Mouse (Mus musculus) cerebral cortex, adult 2 months (tissue): ENCODE data around the gene Trpm3.

Source experiments
- WGBS: fragments of 180-500 bp; shearing (Covaris S2); methylation state at CpG from one replicate; pipeline ENCODE4 v1.1.7; 2018; 5-methylcytosine and 5-hydroxymethylcytosine counted together

The Trpm3 gene

DNA sequence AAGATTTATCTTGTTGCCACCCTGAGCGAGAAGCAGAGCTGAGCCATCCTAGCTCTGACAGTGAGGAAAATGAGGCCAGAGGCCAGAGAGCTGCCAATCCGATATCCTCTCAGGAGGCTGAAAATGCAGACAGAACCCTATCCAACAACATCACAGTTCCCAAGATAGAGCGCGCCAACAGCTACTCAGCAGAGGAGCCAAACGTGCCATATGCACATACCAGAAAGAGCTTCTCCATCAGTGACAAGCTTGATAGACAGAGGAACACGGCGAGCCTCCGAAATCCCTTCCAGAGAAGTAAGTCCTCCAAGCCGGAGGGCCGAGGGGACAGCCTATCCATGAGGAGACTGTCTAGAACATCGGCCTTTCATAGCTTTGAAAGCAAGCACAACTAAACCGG is 849.1 kb downstream of the Trpm3 start:
- 76% methylated on average over 12 of the region's 12 CpGs for WGBS

DNA sequence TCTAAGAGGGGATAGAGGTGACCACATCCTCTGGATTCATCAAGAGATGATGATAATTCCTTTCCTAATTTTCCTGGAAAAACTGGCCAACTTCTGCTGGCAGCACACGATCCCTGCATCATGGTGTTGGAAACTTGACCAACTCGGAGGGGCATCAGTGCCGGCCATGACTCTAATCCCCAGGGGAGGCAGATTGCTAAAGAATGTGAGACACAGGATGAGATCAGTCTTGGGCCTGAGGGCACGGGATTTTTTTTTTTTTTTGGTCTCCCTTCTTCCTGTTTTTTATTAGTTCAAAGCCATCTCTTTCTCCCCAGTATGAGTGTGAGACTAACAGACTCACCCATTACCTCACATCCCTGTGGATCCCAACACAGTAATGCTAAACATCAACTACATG is 855.1 kb downstream of the Trpm3 start:
- 73% methylated on average over 4 of the region's 4 CpGs for WGBS

DNA sequence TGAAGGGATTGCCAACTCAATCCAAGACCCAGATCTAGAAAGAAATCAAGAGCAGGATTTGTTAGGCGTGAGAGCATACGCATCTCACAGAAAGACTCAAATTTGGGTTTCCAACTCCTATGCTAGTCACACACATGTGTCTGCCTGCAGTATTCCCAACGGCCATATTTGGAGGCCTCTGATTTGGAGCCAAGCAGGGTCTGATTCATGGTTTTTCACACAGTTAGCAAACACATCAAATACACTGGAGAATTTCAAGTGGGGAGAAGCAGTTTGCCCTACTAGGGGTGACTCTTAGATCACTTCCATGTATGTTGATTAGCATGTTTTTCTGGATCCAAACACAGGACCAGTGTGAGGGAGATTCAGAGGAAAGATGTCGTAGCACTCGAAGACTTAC is 855.7 kb downstream of the Trpm3 start:
- WGBS = 80% methylated on average over 5 of the region's 5 CpGs

DNA sequence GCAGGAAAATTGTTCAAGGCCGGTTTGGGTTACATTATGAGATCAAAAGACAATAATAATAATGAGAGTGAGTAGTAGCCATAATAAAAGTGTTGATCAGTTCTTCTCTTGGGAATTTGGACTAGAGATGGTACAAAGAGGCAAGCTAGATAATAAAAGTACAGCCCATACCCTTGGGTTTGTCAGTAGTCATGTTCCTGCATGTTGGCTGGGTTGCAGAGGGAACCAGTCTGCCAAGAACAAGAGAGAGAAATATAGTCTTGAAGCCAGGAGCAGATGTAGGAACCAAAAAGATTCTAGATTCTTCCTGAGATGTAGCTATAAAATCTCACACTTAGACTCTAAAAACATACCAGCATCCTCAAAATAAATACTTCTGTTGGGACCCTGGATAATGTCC is 861.4 kb downstream of the Trpm3 start:
- 84% methylated on average over 1 of the region's 1 CpGs for WGBS

DNA sequence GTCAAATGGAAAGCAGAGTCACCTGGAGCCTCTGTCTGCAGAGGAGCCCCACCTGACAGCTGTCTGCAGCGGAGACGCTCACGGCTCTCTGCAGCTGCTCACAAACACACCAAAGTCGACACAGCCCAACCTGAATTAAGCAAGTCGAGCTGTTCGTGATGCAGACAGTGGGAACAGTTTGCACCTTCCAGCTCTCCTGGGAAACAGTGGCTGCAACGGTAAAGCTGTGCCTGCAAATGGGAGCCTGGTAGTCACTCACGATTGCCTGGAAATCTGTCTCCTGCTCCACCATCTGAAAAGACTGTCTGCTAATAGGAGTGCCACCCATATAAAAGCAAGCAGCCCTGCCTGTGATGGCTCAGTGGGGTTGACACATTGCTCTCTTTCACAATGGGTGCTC is 865.0 kb downstream of the Trpm3 start:
- 36% methylated on average over 8 of the region's 8 CpGs for WGBS

DNA sequence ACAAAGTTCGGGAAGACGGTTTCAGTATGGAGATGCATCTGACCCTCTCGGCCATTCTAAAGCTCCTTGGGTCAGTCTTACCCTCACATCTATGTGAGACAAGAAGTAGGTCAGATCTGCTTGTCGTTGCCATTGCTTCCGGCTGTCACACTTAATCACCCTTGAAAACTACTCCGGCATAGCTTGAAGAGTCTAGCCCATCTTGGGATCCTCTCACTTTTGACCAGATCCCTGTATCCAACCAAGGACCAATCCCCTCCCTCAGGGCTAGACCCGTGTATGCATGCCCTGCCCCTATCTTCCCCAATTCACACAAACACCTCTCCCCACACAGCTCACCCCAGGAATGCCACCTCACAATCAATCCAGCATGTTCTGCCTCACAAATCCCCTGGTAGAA is 867.0 kb downstream of the Trpm3 start:
- WGBS = 93% methylated on average over 7 of the region's 7 CpGs

DNA sequence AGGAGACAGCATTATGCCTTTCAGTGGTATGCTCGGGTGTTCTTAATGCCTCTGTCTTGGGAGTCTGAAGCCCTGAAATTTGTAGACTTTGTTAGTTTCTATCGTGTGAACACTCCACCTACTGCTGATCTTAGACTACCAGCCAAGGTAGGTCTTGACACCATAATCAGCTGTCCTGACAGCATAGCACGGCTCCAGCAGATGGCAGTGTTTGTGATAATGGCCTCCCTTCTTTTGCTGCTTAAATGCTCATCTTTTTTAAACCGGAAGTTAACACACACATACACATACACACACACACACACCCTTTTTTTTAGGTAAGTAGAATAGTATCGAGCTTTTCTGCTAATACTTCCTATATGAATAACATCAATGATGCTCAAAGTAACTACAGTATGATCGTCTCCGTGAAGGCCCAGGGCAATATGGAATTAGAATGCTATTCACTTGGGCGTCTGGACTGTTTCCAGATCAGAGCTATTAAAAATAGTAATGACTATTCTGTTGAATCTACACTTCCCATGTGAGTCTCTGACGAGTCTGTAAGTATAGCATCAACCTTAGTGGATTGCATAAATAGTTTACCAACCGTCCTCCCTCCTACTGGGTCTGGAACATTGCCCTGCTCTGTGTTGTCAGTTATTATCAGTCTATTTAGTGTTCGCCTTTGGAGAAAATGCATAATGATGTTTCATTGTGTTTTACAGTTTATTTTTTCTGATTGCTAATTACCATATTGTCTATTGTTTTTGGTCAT is 867.8 kb downstream of the Trpm3 start:
- WGBS = 39% methylated on average over 11 of the region's 11 CpGs

DNA sequence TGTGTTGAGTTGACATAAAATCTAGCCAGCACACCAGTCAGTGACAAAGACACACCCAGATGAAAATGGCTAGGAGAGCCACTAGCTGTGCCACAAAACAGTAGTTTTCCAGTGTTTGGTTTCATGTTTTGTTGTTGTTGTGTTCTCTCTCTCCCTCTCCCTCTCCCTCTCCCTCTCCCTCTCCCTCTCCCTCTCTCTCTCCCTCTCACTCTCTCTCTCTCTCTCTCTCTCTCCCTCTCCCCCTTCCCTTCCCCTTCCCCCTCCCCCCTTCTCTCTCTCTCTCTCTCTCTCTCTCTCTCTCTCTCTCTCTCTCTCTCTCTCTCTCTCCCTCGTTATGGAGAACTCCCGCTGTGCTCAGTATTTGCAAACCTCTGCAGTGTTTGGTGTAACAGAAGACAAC is 874.8 kb downstream of the Trpm3 start:
- 31% methylated on average over 2 of the region's 2 CpGs for WGBS

DNA sequence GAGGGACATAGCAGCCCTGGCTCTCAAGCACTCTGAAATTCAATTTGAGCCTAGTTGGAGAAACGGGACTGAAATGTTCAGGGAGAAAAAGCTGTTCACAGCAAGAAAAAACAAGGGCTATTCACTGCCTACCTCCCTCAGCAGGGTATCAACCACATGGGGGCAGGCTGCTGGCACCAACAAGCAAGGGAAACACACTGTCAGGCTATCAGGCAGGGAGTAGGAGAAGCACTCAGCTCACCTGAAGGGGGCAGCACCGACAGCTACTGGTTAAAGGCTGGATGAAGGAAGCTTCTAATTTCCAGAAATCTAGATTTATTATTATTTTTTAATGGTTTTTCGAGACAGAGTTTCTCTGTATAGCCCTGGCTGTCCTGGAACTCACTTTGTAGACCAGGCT is 876.7 kb downstream of the Trpm3 start:
- 42% methylated on average over 3 of the region's 3 CpGs for WGBS

DNA sequence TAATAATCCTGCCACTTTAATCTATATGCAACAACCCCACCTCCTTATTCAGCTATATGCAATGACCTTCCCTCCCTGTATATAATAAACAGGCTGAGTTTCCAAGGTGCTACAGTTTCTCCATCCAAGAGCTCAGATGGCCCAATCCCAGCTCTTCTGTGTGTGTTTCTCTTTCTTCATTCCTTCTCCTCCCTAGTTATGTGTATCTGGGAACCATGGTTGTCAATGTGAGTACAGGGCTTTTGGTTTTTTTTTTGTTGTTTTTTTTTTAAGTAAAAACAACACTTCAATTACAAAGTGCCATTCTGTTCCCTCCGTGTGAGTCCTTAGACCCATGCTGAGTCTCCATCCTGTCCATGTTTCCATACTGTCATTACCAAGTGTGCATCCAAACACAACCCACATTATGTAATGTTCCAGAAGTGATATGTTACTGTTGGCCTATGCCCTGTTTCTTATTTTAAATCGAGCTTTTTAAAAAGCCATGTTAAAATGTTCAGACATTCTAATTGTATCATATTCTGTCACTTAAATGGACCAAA is 879.4 kb downstream of the Trpm3 start:
- 61% methylated on average over 2 of the region's 2 CpGs for WGBS

DNA sequence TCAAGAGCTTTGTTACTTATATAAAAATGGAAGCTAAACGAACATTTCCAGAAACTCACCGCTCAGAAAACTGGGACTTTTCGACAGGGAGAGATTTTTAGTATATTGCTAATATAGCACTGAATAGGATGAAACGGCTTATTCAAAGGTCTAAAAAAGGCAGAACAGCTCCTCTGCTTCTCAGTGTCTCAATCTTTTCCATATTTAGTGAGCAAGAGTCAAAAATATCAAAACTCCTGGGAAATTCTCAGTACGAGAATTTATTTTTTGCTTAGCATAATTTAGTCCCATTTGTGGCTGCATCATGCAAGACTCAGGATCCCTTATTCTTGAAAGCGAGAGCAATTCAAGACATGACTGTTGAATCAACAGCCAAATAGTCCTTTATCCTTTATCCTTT is 884.1 kb downstream of the Trpm3 start:
- WGBS = 49% methylated on average over 6 of the region's 6 CpGs

DNA sequence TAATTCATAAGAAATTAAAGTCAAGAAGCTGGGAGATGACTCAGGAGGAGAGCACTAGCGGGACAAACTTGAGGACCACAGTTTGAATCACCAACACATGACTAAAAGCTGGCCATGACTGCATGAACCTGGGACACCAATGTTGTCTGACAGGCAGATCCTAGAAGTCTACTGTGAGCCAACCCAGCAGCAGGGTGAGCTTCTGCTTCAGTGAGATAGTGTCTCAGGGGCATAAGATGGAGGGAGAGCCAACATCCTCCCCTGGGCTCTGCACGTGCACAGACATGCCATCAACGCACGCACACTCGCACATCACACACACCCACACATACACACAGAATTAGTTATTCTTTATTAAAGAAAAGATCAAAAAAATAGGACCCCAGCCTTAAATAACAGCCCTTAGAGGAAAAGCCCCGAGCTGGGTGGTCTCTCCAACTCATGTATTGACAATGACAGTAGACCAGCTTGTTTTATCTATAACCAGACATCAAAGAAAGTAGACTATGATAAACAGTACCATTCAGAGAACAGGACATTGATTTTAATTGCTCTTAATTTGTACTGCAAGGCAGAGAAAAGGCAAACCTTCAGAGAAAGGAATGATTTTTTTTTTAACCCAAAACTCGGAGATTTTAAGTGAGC is 884.6 kb downstream of the Trpm3 start:
- 41% methylated on average over 7 of the region's 7 CpGs for WGBS

DNA sequence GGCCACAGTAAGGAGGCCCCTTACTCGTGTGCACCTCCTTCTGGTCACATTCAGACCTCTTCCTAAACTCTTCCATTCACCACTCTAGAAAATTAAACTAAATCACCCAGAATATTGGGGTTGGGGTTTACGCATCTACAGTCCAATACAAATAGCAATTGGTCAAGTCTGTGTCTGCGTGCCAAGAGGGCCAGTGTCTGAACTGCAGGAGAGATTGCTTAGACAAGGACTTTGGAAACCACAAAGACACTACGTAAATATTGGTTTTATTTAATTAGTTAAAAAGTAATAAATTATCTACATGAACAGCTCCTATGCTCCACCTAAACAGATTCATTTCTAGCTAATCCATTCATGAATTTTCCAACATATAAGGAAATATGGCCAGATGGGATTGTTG is 886.0 kb downstream of the Trpm3 start:
- WGBS = 90% methylated on average over 4 of the region's 4 CpGs

DNA sequence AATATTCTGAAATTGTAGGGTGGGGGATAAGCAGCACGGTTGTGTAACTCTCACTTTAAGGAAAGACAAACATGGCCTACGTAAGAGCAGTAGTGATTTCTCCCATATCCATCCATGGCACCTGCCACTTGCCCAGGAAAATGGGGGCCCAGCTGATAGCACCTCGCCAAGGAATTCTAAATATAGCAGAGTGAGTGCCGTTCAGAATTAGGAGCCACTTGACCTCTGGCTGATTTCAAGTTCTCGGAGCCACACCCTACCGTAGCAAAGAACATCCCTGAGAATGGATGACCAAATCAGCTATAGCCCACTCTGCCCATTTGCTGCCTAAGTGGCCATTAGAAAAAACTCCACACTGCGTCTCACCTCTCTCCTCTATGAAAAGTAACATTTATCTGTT is 887.6 kb downstream of the Trpm3 start:
- 91% methylated on average over 7 of the region's 7 CpGs for WGBS

DNA sequence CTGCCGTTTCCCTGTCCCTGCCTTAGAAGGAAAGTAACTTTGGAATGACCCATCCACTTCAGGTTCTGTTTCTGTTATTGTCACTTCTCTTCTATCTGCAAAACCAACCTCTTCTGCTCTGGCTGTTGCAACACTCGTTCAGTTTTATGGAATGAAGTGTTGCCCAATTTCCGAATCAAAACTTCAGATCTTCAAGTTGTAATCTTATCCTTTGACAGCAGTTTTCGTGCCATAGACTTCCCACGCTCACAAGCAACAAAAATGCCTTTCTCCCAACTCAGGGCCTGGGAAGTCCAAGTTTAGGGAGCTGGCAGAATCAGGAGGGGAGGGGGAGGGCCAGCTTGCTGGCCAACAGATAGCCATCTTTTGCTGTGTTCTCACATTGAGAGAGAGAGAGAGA is 889.4 kb downstream of the Trpm3 start:
- WGBS = 63% methylated on average over 5 of the region's 5 CpGs

DNA sequence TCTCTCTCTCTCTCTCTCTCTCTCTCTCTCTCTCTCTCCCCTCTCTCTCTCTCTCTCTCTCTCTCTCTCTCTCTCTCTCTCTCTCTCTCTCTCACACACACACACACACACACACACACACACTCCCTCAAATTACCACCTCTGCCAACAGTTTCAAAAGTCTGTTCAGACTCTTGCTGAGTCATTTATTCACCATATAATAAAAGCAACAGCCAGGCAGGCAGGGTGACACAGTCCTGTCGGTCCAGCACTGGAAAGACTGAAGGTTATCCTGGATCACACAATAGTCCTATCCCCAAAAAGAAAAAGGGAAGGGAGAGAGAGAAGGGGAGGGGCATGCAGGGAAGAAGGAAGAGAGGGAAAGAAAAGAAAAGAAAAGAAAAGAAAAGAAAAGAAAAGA is 894.5 kb downstream of the Trpm3 start:
- 38% methylated on average over 1 of the region's 1 CpGs for WGBS

DNA sequence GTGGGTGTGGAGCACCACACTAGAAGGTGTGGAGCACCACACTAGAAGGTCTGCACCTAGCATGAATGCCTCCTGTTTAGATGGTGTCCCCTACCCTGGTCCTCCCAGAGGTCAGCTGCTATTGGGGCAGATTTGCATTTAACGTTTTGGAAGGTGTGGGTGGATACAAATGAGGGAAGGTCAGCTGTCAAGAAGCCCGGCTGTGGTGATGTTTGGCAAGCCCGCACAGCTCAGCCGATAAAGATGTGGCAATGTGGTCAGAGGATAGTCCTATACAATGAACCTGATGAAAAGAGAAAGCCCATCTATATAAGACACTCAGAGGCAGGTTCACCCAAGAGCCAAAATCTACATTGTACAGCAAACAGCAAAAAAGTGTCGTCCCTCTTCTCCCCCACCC is 895.3 kb downstream of the Trpm3 start:
- 74% methylated on average over 5 of the region's 5 CpGs for WGBS

DNA sequence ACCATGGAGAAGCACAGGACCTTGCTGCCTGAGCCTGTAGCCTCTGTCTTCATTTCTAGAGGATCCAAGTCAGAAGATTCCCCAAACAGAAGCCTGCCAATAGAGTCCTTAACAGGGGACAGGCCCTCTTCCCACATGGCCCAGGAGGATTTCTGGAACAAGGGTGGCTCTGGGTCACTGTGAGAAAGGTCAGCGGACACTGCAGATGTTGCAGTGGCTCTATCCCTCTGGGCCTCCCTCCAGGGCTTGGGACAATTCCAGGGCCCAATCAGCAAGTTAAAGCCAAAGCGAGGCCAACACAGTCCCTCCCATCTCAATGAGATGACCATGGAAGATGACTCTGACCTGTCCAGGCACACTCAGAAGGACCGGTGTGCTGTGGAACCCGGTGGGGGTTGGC is 896.1 kb downstream of the Trpm3 start:
- 68% methylated on average over 4 of the region's 4 CpGs for WGBS

DNA sequence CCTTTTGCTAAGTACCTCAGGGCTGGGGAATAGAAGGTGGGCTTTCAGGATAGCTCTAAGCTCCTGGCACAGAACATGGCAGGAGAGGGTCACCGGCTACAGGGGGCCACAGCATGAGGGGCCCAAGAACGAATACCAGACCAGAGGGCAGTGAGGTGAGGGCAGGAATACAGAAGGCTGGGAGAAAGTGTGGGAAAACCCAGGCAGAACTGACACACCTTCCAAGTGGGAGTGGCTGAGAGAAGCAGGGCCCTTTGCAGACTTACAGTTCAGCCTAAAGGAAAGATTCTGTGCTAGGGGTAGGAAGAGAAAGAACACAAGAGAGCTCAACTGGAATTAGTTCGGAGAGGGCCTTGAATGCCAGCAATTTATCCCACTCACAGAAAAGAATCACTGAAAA is 896.9 kb downstream of the Trpm3 start:
- WGBS = 91% methylated on average over 3 of the region's 3 CpGs

DNA sequence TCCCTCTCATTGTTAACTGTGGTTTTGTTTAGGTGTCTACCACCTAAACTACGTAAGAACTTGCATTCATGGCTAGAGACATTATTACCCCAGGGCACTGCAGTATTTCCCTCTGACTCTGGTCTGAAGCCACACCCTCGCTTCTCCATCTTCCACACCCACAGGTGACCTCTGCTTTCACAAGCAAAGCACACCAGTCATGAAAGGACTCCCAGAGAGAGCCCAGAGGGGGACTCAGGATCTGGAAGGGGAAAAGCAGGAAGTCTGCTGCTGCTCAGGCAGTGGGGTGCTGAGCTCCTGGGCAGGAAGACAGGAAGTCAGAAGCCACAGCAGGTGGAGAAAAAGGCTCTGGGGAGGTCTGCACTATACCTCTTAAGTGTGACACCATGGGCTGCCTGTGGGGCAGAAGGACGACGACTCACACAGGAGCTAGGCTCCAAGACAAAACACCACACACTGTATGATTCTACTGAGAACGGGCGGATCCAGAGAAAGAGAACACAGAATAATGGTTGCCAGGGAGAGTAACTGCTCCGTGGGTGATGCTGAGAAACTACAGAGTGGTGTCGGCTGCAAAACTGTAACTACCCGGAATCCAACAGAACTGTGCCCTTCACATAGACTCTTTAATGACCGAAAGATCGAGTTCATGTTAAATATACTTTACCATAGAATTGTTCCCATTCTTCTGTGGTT is 898.1 kb downstream of the Trpm3 start:
- WGBS = 24% methylated on average over 11 of the region's 11 CpGs

DNA sequence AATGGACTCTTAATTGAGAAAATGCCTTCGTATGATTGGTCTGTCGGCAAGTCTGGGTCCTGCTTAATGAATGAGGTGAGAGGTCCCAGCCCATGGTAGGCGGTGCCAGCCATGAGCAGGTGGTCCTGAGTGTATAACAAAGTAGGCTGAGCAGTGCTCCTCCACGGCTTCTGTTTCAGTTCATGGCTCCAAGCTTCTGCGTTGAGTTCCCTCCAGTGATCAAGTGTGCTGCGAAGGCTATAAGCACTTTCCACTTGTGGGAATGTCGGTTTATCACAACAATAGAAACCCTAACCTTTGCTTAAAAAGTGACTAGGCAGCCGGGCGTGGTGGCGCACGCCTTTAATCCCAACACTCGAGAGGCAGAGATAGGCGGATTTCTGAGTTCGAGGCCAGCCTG is 898.7 kb downstream of the Trpm3 start:
- WGBS = 86% methylated on average over 14 of the region's 14 CpGs

DNA sequence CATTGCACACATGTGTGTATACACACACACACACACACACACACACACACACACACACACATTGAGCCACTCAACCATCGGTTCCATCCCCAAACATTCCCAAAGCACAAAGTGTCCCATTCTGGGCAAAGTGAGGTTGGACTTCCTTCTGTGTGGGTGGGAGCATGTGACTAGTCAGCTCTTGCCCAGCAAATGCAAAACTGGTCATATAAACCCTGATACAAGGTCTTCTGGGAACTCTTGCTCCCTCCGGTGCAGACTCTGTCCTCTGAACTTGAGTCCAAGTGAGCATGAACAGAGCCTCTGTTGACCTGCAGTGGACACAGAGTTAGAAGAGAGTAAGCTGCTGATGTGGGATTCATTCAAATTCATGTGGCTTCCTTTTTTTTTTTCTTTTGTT is 899.5 kb downstream of the Trpm3 start:
- WGBS = 70% methylated on average over 2 of the region's 2 CpGs
